In the genomic region with DNA sequence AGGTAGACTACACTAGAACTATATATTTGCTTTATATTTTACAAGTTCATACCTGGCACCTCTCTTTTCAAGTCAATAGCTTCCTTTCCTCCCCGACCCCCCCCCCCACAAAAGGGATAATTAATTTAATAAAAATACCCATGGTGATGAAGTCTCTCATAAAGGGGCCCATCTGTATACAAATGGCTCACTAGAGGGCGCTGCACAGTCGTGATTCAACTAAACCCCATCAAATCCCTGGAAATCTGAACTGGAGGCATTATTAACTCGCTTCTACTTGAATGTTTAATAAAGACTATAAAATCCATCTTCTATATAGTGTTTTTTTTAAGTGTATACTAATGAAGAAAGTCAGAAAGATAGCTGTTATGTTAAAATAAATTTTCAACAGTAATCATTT, we compare ENCODE assay signal across 9 mouse cellular contexts. TPM values are rescaled to one million over a fixed set of nuclear protein-coding genes. Genes with fewer than 3 reads are reported as not detected.
DNase-seq lines count a peak whose midpoint lies in the region; ATAC-seq and TF ChIP-seq lines count a peak whose summit lies in the region.
"Had no signal": no experiment of that assay in that cellular context is flagged by ENCODE, and none has a peak within 500 bp of the region (broad histone marks: within the 10 kb centered on the region; RNA-seq: fewer than 3 reads in every experiment).

No protein-coding gene starts in this region.

- no peak for ATAC-seq in forebrain, embryonic 13.5 days
- 0 out of 2 replicates have a peak, but pooled peaks have one; percentile 35 for ATAC-seq in hindbrain, postnatal 0 days

- H3K4me3 ChIP-seq in forebrain, embryonic 10.5 days = no peak overlapping the region
- H3K4me3 ChIP-seq in forebrain, embryonic 13.5 days = no peak overlapping the region
- no peak overlapping the region for H3K4me3 ChIP-seq in hindbrain, postnatal 0 days (ENCODE audit: low read length)
- H3K4me3 ChIP-seq: myocyte had no signal

- no peak overlapping the region for H3K9ac ChIP-seq in forebrain, embryonic 13.5 days
- no peak overlapping the region for H3K9ac ChIP-seq in hindbrain, postnatal 0 days (replicated peaks; ENCODE audit: low read length)

- DNase-seq in forebrain, embryonic 10.5 days (ENCODE audit: extremely low spot score, low spot score) = peak; percentile 38
- DNase-seq in testis, postnatal 10 days (ENCODE audit: low spot score) = peak; percentile 75
- DNase-seq in testis, postnatal 14 days (ENCODE audit: low spot score) = no peak
- DNase-seq in cerebellum, postnatal 36 days = peak; percentile 33 to 43
- peak; percentile 87 for DNase-seq in hindbrain, postnatal 0 days (ENCODE audit: low spot score)
- peak; percentile 62 for DNase-seq in lung, postnatal 10 days
- peak; percentile 11 to 25 for DNase-seq in urinary bladder, postnatal 36 days (ENCODE audit: low spot score in 2 of 2)

- H3K27ac ChIP-seq in forebrain, embryonic 10.5 days = no peak overlapping the region
- H3K27ac ChIP-seq in forebrain, embryonic 13.5 days = no peak overlapping the region
- no peak overlapping the region for H3K27ac ChIP-seq in hindbrain, postnatal 0 days

- 11% methylated on average over 4 of the region's 4 CpGs for WGBS in forebrain, embryonic 10.5 days
- WGBS in forebrain, embryonic 13.5 days = 9% methylated on average over 4 of the region's 4 CpGs
- 7% methylated on average over 4 of the region's 4 CpGs for WGBS in hindbrain, postnatal 0 days

- H3K9me3 ChIP-seq in forebrain, embryonic 10.5 days = no peaks in the 10 kb centered on the region
- no peaks in the 10 kb centered on the region for H3K9me3 ChIP-seq in forebrain, embryonic 13.5 days (replicated peaks)
- no peaks in the 10 kb centered on the region for H3K9me3 ChIP-seq in hindbrain, postnatal 0 days (ENCODE audit: low read length)

- H3K4me1 ChIP-seq in forebrain, embryonic 10.5 days = no peaks in the 10 kb centered on the region
- no peaks in the 10 kb centered on the region for H3K4me1 ChIP-seq in forebrain, embryonic 13.5 days
- H3K4me1 ChIP-seq in hindbrain, postnatal 0 days (ENCODE audit: insufficient read depth, low read length) = no peaks in the 10 kb centered on the region

- no peaks in the 10 kb centered on the region for H3K36me3 ChIP-seq in forebrain, embryonic 10.5 days (replicated peaks)
- no peaks in the 10 kb centered on the region for H3K36me3 ChIP-seq in forebrain, embryonic 13.5 days (ENCODE audit: poor library complexity, severe bottlenecking)
- no peaks in the 10 kb centered on the region for H3K36me3 ChIP-seq in hindbrain, postnatal 0 days (ENCODE audit: insufficient read depth, low read length)

- H3K27me3 ChIP-seq in forebrain, embryonic 10.5 days (ENCODE audit: poor library complexity, severe bottlenecking) = no peaks in the 10 kb centered on the region
- H3K27me3 ChIP-seq in forebrain, embryonic 13.5 days = no peaks in the 10 kb centered on the region
- no peaks in the 10 kb centered on the region for H3K27me3 ChIP-seq in hindbrain, postnatal 0 days (ENCODE audit: insufficient read depth, low read length)

- H3K4me2 ChIP-seq in forebrain, embryonic 13.5 days = no peak overlapping the region
- no peak overlapping the region for H3K4me2 ChIP-seq in hindbrain, postnatal 0 days (ENCODE audit: low read depth, low read length)

- peak; percentile 70 for TF ChIP-seq CTCF in hindbrain, postnatal 0 days (IDR thresholded peaks at IDR 0.05; ENCODE audit: low read depth)

RNA-seq across cellular contexts. Expression of gene D3Ertd254e, which starts 30.7 kb away (rescaled TPM):
- polyA plus RNA-seq in forebrain, embryonic 10.5 days (2016; fragmentation: Nextera tagmentation; extraction: Ambion mirVana) = 7.7 and 8.4 TPM in 2 replicates
- 10.6 and 12.3 TPM in 2 replicates for polyA plus RNA-seq in forebrain, embryonic 13.5 days (2015; fragmentation: Nextera tagmentation; extraction: Ambion mirVana)
- total RNA-seq in hindbrain, postnatal 0 days (2014; rRNA removed) = 15.7 and 17.6 TPM in 2 replicates
- 11.2 and 12.5 TPM in 2 replicates for polyA plus RNA-seq in hindbrain, postnatal 0 days (2015; fragmentation: Nextera tagmentation; extraction: Ambion mirVana)

RNA-seq across cellular contexts. Expression of gene Qrfpr, which starts 40.6 kb away (rescaled TPM):
- 0.18 and 0.38 TPM in 2 replicates for polyA plus RNA-seq in forebrain, embryonic 10.5 days (2016; fragmentation: Nextera tagmentation; extraction: Ambion mirVana)
- 2.0 and 2.6 TPM in 2 replicates for polyA plus RNA-seq in forebrain, embryonic 13.5 days (2015; fragmentation: Nextera tagmentation; extraction: Ambion mirVana)
- 0.40 and 0.89 TPM in 2 replicates for total RNA-seq in hindbrain, postnatal 0 days (2014; rRNA removed)
- 1.3 and 1.8 TPM in 2 replicates for polyA plus RNA-seq in hindbrain, postnatal 0 days (2015; fragmentation: Nextera tagmentation; extraction: Ambion mirVana)
- polyA plus RNA-seq: myocyte had no signal
